Mouse (Mus musculus) liver, embryonic 14.5 days (tissue): ENCODE data around the gene Borcs6. TPM values are rescaled to one million over a fixed set of nuclear protein-coding genes. Genes with fewer than 3 reads are reported as not detected.

Experiments
- ATAC-seq: fragments of 200-750 bp; cut with Nextera tagmentation; 2 replicates; pipeline ENCODE4 v1.8.0; 2017; ENCODE audit warnings: moderate number of reproducible peaks, mild to moderate bottlenecking, moderate library complexity; ENCODE audit not compliant: insufficient read depth
- DNase-seq, 3 experiments: peaks; one replicate each; pipeline ENCODE4 v3.0.0-alpha.2; 2012 to 2013; ENCODE audit warnings: low read depth in 3 of 3, low spot score in 3 of 3
- H3K27ac ChIP-seq: fragments of 300-500 bp; sonication (generic); 2 replicates; pipeline ENCODE4 v1.5.1; 2014; ENCODE audit warnings: moderate library complexity, mild to moderate bottlenecking, control low read depth, inconsistent platforms
- H3K27me3 ChIP-seq: fragments of 300-500 bp; sonication (generic); 2 replicates; pipeline ENCODE4 v1.6.1; 2014; ENCODE audit warnings: mild to moderate bottlenecking, low read length, moderate library complexity; ENCODE audit not compliant: control insufficient read depth, insufficient read depth
- H3K36me3 ChIP-seq: fragments of 300-500 bp; sonication (generic); replicated peaks from 2 replicates; pipeline ENCODE4 v1.6.1; 2014; ENCODE audit warnings: low read depth; ENCODE audit not compliant: control insufficient read depth, insufficient read depth
- H3K4me1 ChIP-seq, 2 experiments: fragments of 200-500 bp in 1 of 2; fragments of 300-500 bp in 1 of 2; sonication (generic) in 1 of 2; replicated peaks; 2 replicates each; pipeline ENCODE4 v1.6.1; 2012 to 2014; ENCODE audit warnings: antibody characterized with exemption in 1 of 2, inconsistent platforms in 1 of 2, low read length in 1 of 2; ENCODE audit not compliant: control insufficient read depth in 2 of 2, insufficient read depth in 2 of 2
- H3K4me2 ChIP-seq: fragments of 300-500 bp; sonication (generic); 2 replicates; pipeline ENCODE4 v1.6.1; 2014; ENCODE audit warnings: low read depth, mild to moderate bottlenecking, control low read depth, moderate library complexity
- H3K4me3 ChIP-seq, 2 experiments: fragments of 200-500 bp in 1 of 2; fragments of 300-500 bp in 1 of 2; sonication (generic) in 1 of 2; 2 replicates each; pipeline ENCODE4 v1.5.1; 2012 to 2014; ENCODE audit warnings: low read depth in 2 of 2, low read length in 2 of 2, mild to moderate bottlenecking in 2 of 2, control low read depth in 1 of 2, inconsistent platforms in 1 of 2, moderate library complexity in 1 of 2; ENCODE audit not compliant: insufficient read depth in 1 of 2
- H3K9ac ChIP-seq: fragments of 300-500 bp; sonication (generic); replicated peaks from 2 replicates; pipeline ENCODE4 v1.6.1; 2014; ENCODE audit warnings: mild to moderate bottlenecking, control low read depth, moderate library complexity
- H3K9me3 ChIP-seq: fragments of 300-500 bp; sonication (generic); 2 replicates; pipeline ENCODE4 v1.6.1; 2016; ENCODE audit warnings: low read length, mixed read lengths; ENCODE audit not compliant: control insufficient read depth
- CTCF ChIP-seq: IDR thresholded peaks from 2 replicates; pipeline ENCODE4 v1.5.1; 2016; ENCODE audit warnings: antibody characterized with exemption, low read depth, control low read depth
- EP300 ChIP-seq: IDR thresholded peaks from 2 replicates; pipeline ENCODE4 v1.6.1; 2016; ENCODE audit warnings: antibody characterized with exemption, low read depth
- WGBS: fragments of 180-500 bp; shearing (Covaris S2); extraction: QIAGEN DNeasy Blood & Tissue Kit; methylation state at CpG from one replicate; pipeline ENCODE4 v1.1.7; 2014; ENCODE audit not compliant: insufficient replicate concordance; 5-methylcytosine and 5-hydroxymethylcytosine counted together
- polyA plus RNA-seq, 2 experiments: library from polyadenylated mRNA; depleted of rRNA in 1 of 2; stranded (reverse) in 1 of 2; unstranded in 1 of 2; fragments of >200 nt; fragmentation: Nextera tagmentation in 1 of 2; extraction: Ambion mirVana in 1 of 2; gene quantifications; 2 replicates each; pipeline versions ENCODE4 v1.2.1 to v1.2.3; 2012 to 2014

Borcs6 gene
- polyA plus RNA-seq, 2 experiments = 3.0 to 3.4 TPM

- no peak for TF ChIP-seq EP300
- no peak for TF ChIP-seq CTCF
- peak overlapping the region; percentile 81 to 99 for H3K4me3 ChIP-seq
- H3K27me3 ChIP-seq = no peaks in the 10 kb centered on the region
- H3K27ac ChIP-seq = no peak overlapping the region
- peaks cover 9 to 15% of the 10 kb centered on the region in 2 experiments; a peak in 3 of 4 replicates for H3K4me1 ChIP-seq
- H3K4me2 ChIP-seq = peak overlapping the region; percentile 90
- 92% methylated on average over 12 of the region's 12 CpGs for WGBS
- ATAC-seq (no peak), DNase-seq (no peak)
- peak overlapping the region; percentile 28 for H3K9ac ChIP-seq
- H3K36me3 ChIP-seq = peaks cover 48% of the 10 kb centered on the region
- H3K9me3 ChIP-seq = no peaks in the 10 kb centered on the region
These were observed 11.9 kb upstream of the Borcs6 start for GRCm38 (mm10) chr11:69047592-69047991.

DNA sequence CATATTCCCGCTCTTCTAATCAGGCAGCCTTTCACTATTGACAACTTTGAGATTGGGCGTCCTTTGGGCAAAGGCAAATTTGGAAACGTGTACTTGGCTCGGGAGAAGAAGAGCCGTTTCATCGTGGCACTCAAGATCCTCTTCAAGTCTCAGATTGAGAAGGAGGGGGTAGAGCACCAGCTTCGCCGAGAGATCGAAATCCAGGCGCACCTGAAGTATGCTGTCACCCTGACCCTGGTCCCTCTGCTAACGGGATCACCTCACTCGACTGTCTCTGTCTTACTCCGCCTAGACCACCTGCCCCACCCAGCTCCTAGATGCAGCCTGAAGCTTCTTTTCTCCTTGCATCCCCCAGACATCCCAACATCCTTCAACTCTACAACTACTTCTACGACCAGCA, 11.4 kb upstream of the Borcs6 start:
- TF ChIP-seq CTCF = no peak
- no peak for TF ChIP-seq EP300
- DNase-seq = no peak
- peaks cover 9 to 15% of the 10 kb centered on the region in 2 experiments; a peak in 3 of 4 replicates for H3K4me1 ChIP-seq
- no peak overlapping the region for H3K9ac ChIP-seq
- no peak for ATAC-seq
- peaks cover 48% of the 10 kb centered on the region for H3K36me3 ChIP-seq
- peak overlapping the region in 1 of 2 experiments; percentile 15; a peak in 2 of 4 replicates for H3K4me3 ChIP-seq
- H3K27me3 ChIP-seq = no peaks in the 10 kb centered on the region
- 92% methylated on average over 14 of the region's 14 CpGs for whole genome bisulfite sequencing
- no peaks in the 10 kb centered on the region for H3K9me3 ChIP-seq
- H3K27ac ChIP-seq = no peak overlapping the region
- peak overlapping the region; percentile 90 for H3K4me2 ChIP-seq

- peaks cover 48% of the 10 kb centered on the region for H3K36me3 ChIP-seq
- no peaks in the 10 kb centered on the region for H3K27me3 ChIP-seq
- DNase-seq = no peak
- WGBS = 85% methylated on average over 8 of the region's 8 CpGs
- no peak overlapping the region for H3K9ac ChIP-seq
- no peak overlapping the region for H3K4me2 ChIP-seq
- no peak for TF ChIP-seq EP300
- ATAC-seq = no peak
- H3K9me3 ChIP-seq = no peaks in the 10 kb centered on the region
- H3K27ac ChIP-seq = no peak overlapping the region
- peaks cover 6 to 10% of the 10 kb centered on the region in 2 experiments; a peak in 3 of 4 replicates for H3K4me1 ChIP-seq
- no peak overlapping the region for H3K4me3 ChIP-seq
These were observed 8.8 kb upstream of the Borcs6 start for GRCm38 (mm10) chr11:69050748-69051147.

DNA sequence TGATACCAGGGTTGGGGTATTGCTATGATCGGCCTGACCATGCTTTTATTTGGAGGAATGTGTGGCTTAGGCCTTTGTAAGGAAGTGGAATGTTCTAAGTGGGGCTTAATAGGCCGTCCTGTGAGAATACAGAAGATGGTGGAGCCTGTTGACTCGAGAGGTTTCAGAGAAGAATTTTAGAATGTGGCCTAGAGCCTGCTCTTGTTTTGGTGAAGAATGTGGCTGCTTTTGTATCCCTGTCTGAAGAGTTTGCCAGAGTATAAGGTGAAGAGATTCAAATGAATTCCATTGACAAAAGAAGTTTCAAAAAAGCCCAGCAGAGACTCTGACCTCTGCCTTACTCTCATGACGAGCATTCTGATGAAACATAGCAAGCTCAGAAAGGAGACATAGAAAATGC, 7.7 kb upstream of the Borcs6 start:
- H3K4me1 ChIP-seq = peaks cover 6 to 8% of the 10 kb centered on the region in 2 experiments; a peak in 3 of 4 replicates
- H3K36me3 ChIP-seq = peaks cover 48% of the 10 kb centered on the region
- TF ChIP-seq CTCF (no peak), EP300 (no peak)
- H3K9ac ChIP-seq = no peak overlapping the region
- WGBS = 82% methylated on average over 4 of the region's 4 CpGs
- H3K27ac ChIP-seq = no peak overlapping the region
- no peak overlapping the region for H3K4me3 ChIP-seq
- DNase-seq (no peak), ATAC-seq (no peak)
- H3K4me2 ChIP-seq = no peak overlapping the region
- no peaks in the 10 kb centered on the region for H3K9me3 ChIP-seq
- H3K27me3 ChIP-seq = no peaks in the 10 kb centered on the region

GRCm38 (mm10) chr11:69052824-69053421, 6.6 kb upstream of the Borcs6 start:
- no peaks in the 10 kb centered on the region for H3K27me3 ChIP-seq
- H3K36me3 ChIP-seq = peaks cover 42% of the 10 kb centered on the region
- no peak overlapping the region for H3K9ac ChIP-seq
- no peak overlapping the region for H3K4me3 ChIP-seq
- DNase-seq (no peak), ATAC-seq (no peak)
- no peak overlapping the region for H3K27ac ChIP-seq
- H3K4me2 ChIP-seq = no peak overlapping the region
- 84% methylated on average over 2 of the region's 2 CpGs for WGBS
- no peaks in the 10 kb centered on the region for H3K9me3 ChIP-seq
- peaks cover 0 to 3% of the 10 kb centered on the region in 2 experiments; a peak in 3 of 4 replicates for H3K4me1 ChIP-seq
- TF ChIP-seq CTCF (no peak), EP300 (no peak)
